Mouse (Mus musculus) midbrain, embryonic 13.5 days (tissue): ENCODE measurements at regions not wholly inside any gene's neighbourhood (a gene's known extent, or its start where the extent isn't known, plus 50 kb on each side); places are given as distances from the start of the nearest gene placed in this dataset.
A peak's percentile ranks its signal among the peaks of the same experiment; 100 is the strongest.

Experiments used
- ATAC-seq: fragments of 200-750 bp; cut with Nextera tagmentation; 2 replicates; pipeline ENCODE4 v1.8.0; 2017; ENCODE audit warnings: mild to moderate bottlenecking, moderate TSS enrichment, moderate library complexity
- H3K27ac ChIP-seq: fragments of 300-500 bp; sonication (generic); 2 replicates; pipeline ENCODE4 v1.5.1; 2015; ENCODE audit warnings: inconsistent platforms, mild to moderate bottlenecking, moderate library complexity
- H3K27me3 ChIP-seq: fragments of 300-500 bp; sonication (generic); 2 replicates; pipeline ENCODE4 v1.6.1; 2015; ENCODE audit warnings: mild to moderate bottlenecking, inconsistent platforms
- H3K36me3 ChIP-seq: fragments of 300-500 bp; sonication (generic); 2 replicates; pipeline ENCODE4 v1.6.1; 2015; ENCODE audit warnings: mild to moderate bottlenecking, inconsistent platforms
- H3K4me1 ChIP-seq: fragments of 300-500 bp; sonication (generic); replicated peaks from 2 replicates; pipeline ENCODE4 v1.6.1; 2015; ENCODE audit warnings: inconsistent platforms
- H3K4me2 ChIP-seq: fragments of 300-500 bp; sonication (generic); replicated peaks from 2 replicates; pipeline ENCODE4 v1.6.1; 2015; ENCODE audit warnings: moderate library complexity, mild to moderate bottlenecking, inconsistent platforms
- H3K4me3 ChIP-seq: fragments of 300-500 bp; sonication (generic); replicated peaks from 2 replicates; pipeline ENCODE4 v1.5.1; 2015; ENCODE audit warnings: mild to moderate bottlenecking, inconsistent platforms
- H3K9ac ChIP-seq: fragments of 300-500 bp; sonication (generic); replicated peaks from 2 replicates; pipeline ENCODE4 v1.6.1; 2015; ENCODE audit warnings: mild to moderate bottlenecking, inconsistent platforms
- H3K9me3 ChIP-seq: fragments of 300-500 bp; sonication (generic); 2 replicates; pipeline ENCODE4 v1.6.1; 2016; ENCODE audit warnings: mild to moderate bottlenecking, inconsistent platforms
- WGBS: fragments of 180-500 bp; shearing (Covaris S2); methylation state at CpG from one replicate; pipeline ENCODE4 v1.1.7; 2015; 5-methylcytosine and 5-hydroxymethylcytosine counted together

DNA sequence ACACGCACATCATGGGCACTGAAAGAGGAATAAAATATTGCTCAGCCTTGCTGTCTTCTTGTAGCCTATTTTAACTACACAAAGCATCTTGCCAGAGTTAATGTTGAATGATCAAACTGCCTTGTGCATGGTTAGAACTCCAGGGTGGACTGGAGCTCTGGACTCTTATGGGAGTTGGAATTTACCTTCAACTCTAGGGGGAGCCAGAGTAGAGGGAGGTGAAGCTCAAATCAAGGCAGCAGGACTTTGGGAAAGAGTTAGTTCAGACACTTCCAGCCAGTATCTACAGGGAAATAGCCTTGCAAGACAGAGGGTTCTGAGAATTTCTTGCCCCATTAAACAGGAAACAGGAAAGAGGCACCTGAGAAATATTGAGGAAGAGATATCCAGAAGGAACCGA lies 505.3 kb downstream of the Fat4 start:
- H3K27ac ChIP-seq = no peak overlapping the region
- H3K4me1 ChIP-seq = no peaks in the 10 kb centered on the region
- no peak for ATAC-seq

DNA sequence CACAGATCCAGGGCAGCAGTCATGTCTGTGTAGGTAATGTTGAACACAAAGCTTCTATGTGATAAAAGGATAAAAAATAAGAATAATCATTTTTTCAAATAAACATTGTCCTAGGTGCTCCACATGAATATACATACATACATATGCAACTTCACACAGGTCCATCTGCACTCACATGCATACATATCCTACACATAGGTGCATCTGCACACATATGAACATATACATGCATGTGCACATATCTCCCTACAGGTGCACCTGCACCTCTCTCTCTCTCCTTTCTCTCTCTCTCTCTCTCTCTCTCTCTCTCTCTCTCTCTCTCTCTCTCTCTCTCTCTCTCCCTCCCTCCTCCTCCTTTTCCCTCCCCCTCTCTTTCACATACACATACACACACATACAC lies 509.9 kb downstream of the Fat4 start:
- Histone ChIP-seq H3K9ac (no peak overlapping the region), H3K27me3 (no peaks in the 10 kb centered on the region), H3K4me3 (no peak overlapping the region), H3K9me3 (no peaks in the 10 kb centered on the region), H3K27ac (no peak overlapping the region), H3K4me1 (no peaks in the 10 kb centered on the region), H3K4me2 (no peak overlapping the region), H3K36me3 (no peaks in the 10 kb centered on the region)
- ATAC-seq = no peak

More for the DNA sequence above, 505.3 kb downstream of the Fat4 start:
- WGBS = 83% methylated on average over 2 of the region's 2 CpGs
- Histone ChIP-seq H3K4me3 (no peak overlapping the region), H3K36me3 (no peaks in the 10 kb centered on the region), H3K4me2 (no peak overlapping the region), H3K9me3 (no peaks in the 10 kb centered on the region), H3K9ac (no peak overlapping the region), H3K27me3 (no peaks in the 10 kb centered on the region)

- no peaks in the 10 kb centered on the region for H3K4me1 ChIP-seq
- no peak overlapping the region for H3K9ac ChIP-seq
- H3K4me3 ChIP-seq = no peak overlapping the region
- H3K27me3 ChIP-seq = no peaks in the 10 kb centered on the region
- H3K4me2 ChIP-seq = no peak overlapping the region
- no peaks in the 10 kb centered on the region for H3K36me3 ChIP-seq
- no peak for ATAC-seq
- WGBS = 71% methylated on average over 3 of the region's 3 CpGs
- H3K9me3 ChIP-seq = no peaks in the 10 kb centered on the region
- no peak overlapping the region for H3K27ac ChIP-seq
Observed at GRCm38 (mm10) chr3:39397255-39397654, 510.5 kb downstream of the Fat4 start.

- no peak for ATAC-seq
- 92% methylated on average over 2 of the region's 2 CpGs for WGBS
- Histone ChIP-seq H3K4me3 (no peak overlapping the region), H3K9ac (no peak overlapping the region), H3K4me1 (no peaks in the 10 kb centered on the region), H3K27ac (no peak overlapping the region), H3K9me3 (no peaks in the 10 kb centered on the region), H3K36me3 (no peaks in the 10 kb centered on the region), H3K27me3 (no peaks in the 10 kb centered on the region), H3K4me2 (no peak overlapping the region)
Observed at GRCm38 (mm10) chr3:39397677-39398076, 510.9 kb downstream of the Fat4 start.

DNA sequence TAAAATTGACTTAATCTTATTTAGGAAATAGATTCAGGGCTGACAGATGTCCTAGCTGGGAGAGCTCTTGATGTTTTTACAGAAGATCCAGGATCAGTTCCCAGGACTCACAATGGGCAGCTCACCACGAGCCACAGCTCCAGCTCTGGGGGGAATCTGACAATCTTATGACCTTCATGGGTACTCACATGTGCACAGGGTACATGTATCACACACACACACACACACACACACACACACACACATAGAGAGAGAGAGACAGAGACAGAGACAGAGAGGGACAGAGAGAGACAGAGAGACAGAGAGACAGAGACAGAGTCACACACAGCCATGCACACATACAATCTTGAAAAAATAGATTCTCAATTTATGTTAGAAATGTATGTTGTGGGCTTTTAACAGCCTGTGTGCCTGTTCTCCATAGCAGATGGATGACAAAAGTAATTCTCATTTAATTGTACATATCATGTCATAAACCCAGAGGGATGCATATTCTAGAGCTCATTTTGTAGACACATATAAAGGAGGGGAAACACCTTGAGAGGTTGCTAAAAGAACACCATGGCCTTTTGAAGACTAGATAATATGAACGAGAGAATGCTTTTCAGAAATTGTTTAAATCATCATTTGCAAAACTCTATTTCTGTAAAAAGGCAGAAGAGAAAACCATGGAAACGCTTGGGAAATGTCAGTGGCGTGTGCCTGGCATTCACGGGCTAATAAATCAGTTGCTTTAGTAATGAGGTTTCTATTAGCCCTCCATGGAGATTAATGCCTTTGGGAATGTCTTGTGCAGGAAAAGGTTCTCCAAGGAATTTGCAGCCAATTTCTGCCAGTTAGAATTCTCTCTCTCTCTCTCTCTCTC lies 538.3 kb downstream of the Fat4 start:
- ATAC-seq = no peak
- no peak overlapping the region for H3K4me2 ChIP-seq
- H3K9me3 ChIP-seq = no peaks in the 10 kb centered on the region
- peaks cover 12% of the 10 kb centered on the region; the same call in 1 of the 2 replicates for H3K4me1 ChIP-seq
- no peaks in the 10 kb centered on the region for H3K36me3 ChIP-seq
- WGBS = 58% methylated on average over 5 of the region's 5 CpGs
- no peak overlapping the region for H3K27ac ChIP-seq
- H3K9ac ChIP-seq = no peak overlapping the region
- no peaks in the 10 kb centered on the region for H3K27me3 ChIP-seq
- no peak overlapping the region for H3K4me3 ChIP-seq

- H3K36me3 ChIP-seq = no peaks in the 10 kb centered on the region
- H3K27me3 ChIP-seq = no peaks in the 10 kb centered on the region
- ATAC-seq = no peak
- no peak overlapping the region for H3K9ac ChIP-seq
- no peaks in the 10 kb centered on the region for H3K9me3 ChIP-seq
- H3K27ac ChIP-seq = no peak overlapping the region
- 54% methylated on average over 2 of the region's 2 CpGs for WGBS
- H3K4me3 ChIP-seq = no peak overlapping the region
- H3K4me1 ChIP-seq = peaks cover 12% of the 10 kb centered on the region; the same call in 1 of the 2 replicates
- no peak overlapping the region for H3K4me2 ChIP-seq
Observed at GRCm38 (mm10) chr3:39425643-39426016, 538.9 kb downstream of the Fat4 start.

DNA sequence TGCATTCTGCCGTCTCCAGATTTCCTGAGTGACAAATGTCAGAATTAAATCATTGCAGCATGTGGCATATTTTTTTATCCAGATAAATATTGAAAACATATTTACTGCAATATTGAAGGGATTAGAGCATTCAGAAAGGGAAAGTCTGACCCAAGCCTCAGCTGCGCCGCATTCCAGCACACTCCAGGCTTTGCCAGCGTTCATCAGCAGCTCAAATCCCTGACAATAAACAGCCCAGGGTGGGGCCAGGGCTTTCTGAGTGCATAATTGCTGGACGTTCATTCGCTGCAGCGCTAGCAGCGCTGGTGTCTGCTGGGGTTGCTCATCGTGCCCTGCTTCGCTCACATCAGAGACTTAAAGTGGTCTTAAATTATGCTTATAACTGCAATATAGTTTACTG lies 556.6 kb downstream of the Fat4 start:
- no peak overlapping the region for H3K4me2 ChIP-seq
- H3K36me3 ChIP-seq = no peaks in the 10 kb centered on the region
- H3K4me1 ChIP-seq = 0 out of 2 replicates have a peak, but pooled peaks cover 2% of the 10 kb centered on the region
- no peak overlapping the region for H3K9ac ChIP-seq
- 56% methylated on average over 10 of the region's 10 CpGs for WGBS
- no peak overlapping the region for H3K27ac ChIP-seq
- H3K27me3 ChIP-seq = no peaks in the 10 kb centered on the region
- H3K4me3 ChIP-seq = no peak overlapping the region
- peak; percentile 71; the same call in 1 of the 2 replicates for ATAC-seq
- no peaks in the 10 kb centered on the region for H3K9me3 ChIP-seq

GRCm38 (mm10) chr3:39455650-39456049 lies 568.9 kb downstream of the Fat4 start:
- no peak for ATAC-seq
- no peak overlapping the region for H3K9ac ChIP-seq
- no peaks in the 10 kb centered on the region for H3K4me1 ChIP-seq
- H3K27ac ChIP-seq = no peak overlapping the region
- no peaks in the 10 kb centered on the region for H3K27me3 ChIP-seq
- H3K4me2 ChIP-seq = no peak overlapping the region
- H3K36me3 ChIP-seq = no peaks in the 10 kb centered on the region
- no peaks in the 10 kb centered on the region for H3K9me3 ChIP-seq
- H3K4me3 ChIP-seq = no peak overlapping the region

- no peak overlapping the region for H3K9ac ChIP-seq
- no peaks in the 10 kb centered on the region for H3K36me3 ChIP-seq
- H3K4me3 ChIP-seq = no peak overlapping the region
- no peaks in the 10 kb centered on the region for H3K27me3 ChIP-seq
- WGBS = 76% methylated on average over 14 of the region's 14 CpGs
- no peaks in the 10 kb centered on the region for H3K9me3 ChIP-seq
- H3K4me1 ChIP-seq = no peaks in the 10 kb centered on the region
- H3K27ac ChIP-seq = no peak overlapping the region
- H3K4me2 ChIP-seq = no peak overlapping the region
- ATAC-seq = peak; percentile 60
Observed at GRCm38 (mm10) chr3:39460183-39460888, 573.6 kb downstream of the Fat4 start.

GRCm38 (mm10) chr3:39461561-39461960 lies 574.8 kb downstream of the Fat4 start:
- Histone ChIP-seq H3K27me3 (no peaks in the 10 kb centered on the region), H3K9me3 (no peaks in the 10 kb centered on the region), H3K4me3 (no peak overlapping the region), H3K4me1 (no peaks in the 10 kb centered on the region), H3K9ac (no peak overlapping the region), H3K27ac (no peak overlapping the region), H3K36me3 (no peaks in the 10 kb centered on the region), H3K4me2 (no peak overlapping the region)
- 91% methylated on average over 4 of the region's 4 CpGs for whole genome bisulfite sequencing
- ATAC-seq = no peak

- WGBS = 80% methylated on average over 3 of the region's 3 CpGs
- ATAC-seq = no peak
- Histone ChIP-seq H3K36me3 (no peaks in the 10 kb centered on the region), H3K4me3 (no peak overlapping the region), H3K4me2 (no peak overlapping the region), H3K4me1 (no peaks in the 10 kb centered on the region), H3K27me3 (no peaks in the 10 kb centered on the region), H3K9me3 (no peaks in the 10 kb centered on the region), H3K27ac (no peak overlapping the region), H3K9ac (no peak overlapping the region)
Observed at GRCm38 (mm10) chr3:39465811-39466210, 579.1 kb downstream of the Fat4 start.

- WGBS = 85% methylated on average over 7 of the region's 7 CpGs
- no peaks in the 10 kb centered on the region for H3K36me3 ChIP-seq
- ATAC-seq = no peak
Observed at GRCm38 (mm10) chr3:39489392-39489791, 602.7 kb downstream of the Fat4 start.

More at GRCm38 (mm10) chr3:39489392-39489791, 602.7 kb downstream of the Fat4 start:
- Histone ChIP-seq H3K9ac (no peak overlapping the region), H3K9me3 (no peaks in the 10 kb centered on the region), H3K4me1 (no peaks in the 10 kb centered on the region), H3K27ac (no peak overlapping the region), H3K4me2 (no peak overlapping the region), H3K4me3 (no peak overlapping the region), H3K27me3 (no peaks in the 10 kb centered on the region)
